Mouse (Mus musculus) neural tube, embryonic 14.5 days (tissue): ENCODE results near the gene Spg21. TPM values are rescaled to one million over a fixed set of nuclear protein-coding genes. Genes with fewer than 3 reads are reported as not detected.

Source experiments
- ATAC-seq: fragments of 200-750 bp; cut with Nextera tagmentation; 2 replicates; pipeline ENCODE4 v1.8.0; 2017; ENCODE audit warnings: low read depth, mild to moderate bottlenecking, moderate TSS enrichment, moderate library complexity
- H3K27ac ChIP-seq: fragments of 300-500 bp; sonication (generic); 2 replicates; pipeline ENCODE4 v1.5.1; 2014; ENCODE audit warnings: low read depth, mild to moderate bottlenecking, control low read depth, low read length, moderate library complexity, mixed read lengths
- H3K27me3 ChIP-seq: fragments of 300-500 bp; sonication (generic); 2 replicates; pipeline ENCODE4 v1.6.1; 2014; ENCODE audit warnings: low read length; ENCODE audit not compliant: control insufficient read depth, insufficient read depth
- H3K36me3 ChIP-seq: fragments of 300-500 bp; sonication (generic); 2 replicates; pipeline ENCODE4 v1.6.1; 2014; ENCODE audit warnings: low read length, mixed read lengths; ENCODE audit not compliant: control insufficient read depth, insufficient read depth
- H3K4me1 ChIP-seq: fragments of 300-500 bp; sonication (generic); 2 replicates; pipeline ENCODE4 v1.6.1; 2014; ENCODE audit warnings: low read length; ENCODE audit not compliant: control insufficient read depth, insufficient read depth
- H3K4me2 ChIP-seq: fragments of 300-500 bp; sonication (generic); 2 replicates; pipeline ENCODE4 v1.6.1; 2014; ENCODE audit warnings: mild to moderate bottlenecking, low read depth, low read length, control low read depth
- H3K4me3 ChIP-seq: fragments of 300-500 bp; sonication (generic); 2 replicates; pipeline ENCODE4 v1.5.1; 2014; ENCODE audit warnings: low read depth, low read length, control low read depth, mixed read lengths
- H3K9ac ChIP-seq: fragments of 300-500 bp; sonication (generic); replicated peaks from 2 replicates; pipeline ENCODE4 v1.6.1; 2014; ENCODE audit warnings: low read depth, mild to moderate bottlenecking, control low read depth, low read length, mixed read lengths
- H3K9me3 ChIP-seq: fragments of 300-500 bp; sonication (generic); 2 replicates; pipeline ENCODE4 v1.6.1; 2016; ENCODE audit warnings: low read length; ENCODE audit not compliant: control insufficient read depth
- WGBS: fragments of 180-500 bp; shearing (Covaris S2); extraction: QIAGEN DNeasy Blood & Tissue Kit; methylation state at CpG from one replicate; pipeline ENCODE4 v1.1.7; 2014; 5-methylcytosine and 5-hydroxymethylcytosine counted together
- polyA plus RNA-seq: library from polyadenylated mRNA; unstranded; fragments of >200 nt; fragmentation: Nextera tagmentation; extraction: Ambion mirVana; gene quantifications from 2 replicates; pipeline ENCODE4 v1.2.1, GENCODE M21; 2014

The Spg21 gene
- polyA plus RNA-seq, 1 experiment from 2014 or later, result 131 TPM

GRCm38 (mm10) chr9:65523611-65524364 lies 63.0 kb downstream of the Spg21 start:
- Histone ChIP-seq H3K4me3 (no peak overlapping the region), H3K9me3 (no peaks in the 10 kb centered on the region), H3K27me3 (no peaks in the 10 kb centered on the region), H3K4me2 (no peak overlapping the region), H3K4me1 (no peaks in the 10 kb centered on the region), H3K27ac (no peak overlapping the region), H3K36me3 (no peaks in the 10 kb centered on the region), H3K9ac (no peak overlapping the region)
- ATAC-seq, result peak; percentile 84
- 23% methylated on average over 14 of the region's 14 CpGs for WGBS

- 83% methylated on average over 10 of the region's 10 CpGs for WGBS
- H3K27me3 ChIP-seq, result no peaks in the 10 kb centered on the region
- H3K9ac ChIP-seq, result no peak overlapping the region
- no peaks in the 10 kb centered on the region for H3K9me3 ChIP-seq
- ATAC-seq, result no peak
- H3K4me3 ChIP-seq, result no peak overlapping the region
- H3K4me2 ChIP-seq, result no peak overlapping the region
- no peaks in the 10 kb centered on the region for H3K36me3 ChIP-seq
- H3K27ac ChIP-seq, result no peak overlapping the region
- H3K4me1 ChIP-seq, result no peaks in the 10 kb centered on the region
Measured at GRCm38 (mm10) chr9:65525445-65526195, 64.9 kb downstream of the Spg21 start.

- Histone ChIP-seq H3K9ac (no peak overlapping the region), H3K4me2 (no peak overlapping the region)
Measured at GRCm38 (mm10) chr9:65528417-65529038, 67.8 kb downstream of the Spg21 start.

GRCm38 (mm10) chr9:65529659-65530058 lies 68.9 kb downstream of the Spg21 start:
- ATAC-seq, result no peak
- no peak overlapping the region for H3K9ac ChIP-seq
- no peaks in the 10 kb centered on the region for H3K9me3 ChIP-seq
- no peaks in the 10 kb centered on the region for H3K27me3 ChIP-seq
- no peaks in the 10 kb centered on the region for H3K36me3 ChIP-seq
- no peak overlapping the region for H3K27ac ChIP-seq
- no peaks in the 10 kb centered on the region for H3K4me1 ChIP-seq
- H3K4me3 ChIP-seq, result no peak overlapping the region
- H3K4me2 ChIP-seq, result no peak overlapping the region
- WGBS, result 56% methylated on average over 8 of the region's 8 CpGs

More at GRCm38 (mm10) chr9:65528417-65529038, 67.8 kb downstream of the Spg21 start:
- 83% methylated on average over 6 of the region's 6 CpGs for WGBS
- Histone ChIP-seq H3K9me3 (no peaks in the 10 kb centered on the region), H3K27ac (no peak overlapping the region), H3K36me3 (no peaks in the 10 kb centered on the region), H3K4me1 (no peaks in the 10 kb centered on the region), H3K4me3 (no peak overlapping the region), H3K27me3 (no peaks in the 10 kb centered on the region)
- ATAC-seq, result no peak

GRCm38 (mm10) chr9:65531283-65531682 lies 70.5 kb downstream of the Spg21 start:
- no peak overlapping the region for H3K4me2 ChIP-seq
- no peak overlapping the region for H3K9ac ChIP-seq
- no peak overlapping the region for H3K4me3 ChIP-seq
- H3K4me1 ChIP-seq, result no peaks in the 10 kb centered on the region
- 90% methylated on average over 5 of the region's 5 CpGs for WGBS
- no peaks in the 10 kb centered on the region for H3K27me3 ChIP-seq
- ATAC-seq, result no peak
- no peak overlapping the region for H3K27ac ChIP-seq
- no peaks in the 10 kb centered on the region for H3K36me3 ChIP-seq
- no peaks in the 10 kb centered on the region for H3K9me3 ChIP-seq

GRCm38 (mm10) chr9:65532986-65533385 lies 72.2 kb downstream of the Spg21 start:
- Histone ChIP-seq H3K4me2 (no peak overlapping the region), H3K9ac (no peak overlapping the region), H3K4me3 (no peak overlapping the region), H3K4me1 (no peaks in the 10 kb centered on the region), H3K27me3 (no peaks in the 10 kb centered on the region), H3K36me3 (no peaks in the 10 kb centered on the region), H3K27ac (no peak overlapping the region), H3K9me3 (no peaks in the 10 kb centered on the region)
- no peak for ATAC-seq
- WGBS, result 68% methylated on average over 8 of the region's 8 CpGs

- Histone ChIP-seq H3K27ac (no peak overlapping the region), H3K9me3 (no peaks in the 10 kb centered on the region), H3K4me3 (no peak overlapping the region), H3K4me1 (no peaks in the 10 kb centered on the region), H3K4me2 (no peak overlapping the region), H3K9ac (no peak overlapping the region), H3K27me3 (no peaks in the 10 kb centered on the region), H3K36me3 (no peaks in the 10 kb centered on the region)
- WGBS, result 95% methylated on average over 3 of the region's 3 CpGs
- no peak for ATAC-seq
Measured at GRCm38 (mm10) chr9:65534111-65534510, 73.4 kb downstream of the Spg21 start.

- no peaks in the 10 kb centered on the region for H3K9me3 ChIP-seq
- no peaks in the 10 kb centered on the region for H3K36me3 ChIP-seq
- no peaks in the 10 kb centered on the region for H3K4me1 ChIP-seq
Measured at GRCm38 (mm10) chr9:65535191-65535722, 74.5 kb downstream of the Spg21 start.

More at GRCm38 (mm10) chr9:65535191-65535722, 74.5 kb downstream of the Spg21 start:
- 71% methylated on average over 3 of the region's 3 CpGs for WGBS
- H3K27ac ChIP-seq, result no peak overlapping the region
- H3K4me2 ChIP-seq, result no peak overlapping the region
- H3K9ac ChIP-seq, result no peak overlapping the region
- H3K27me3 ChIP-seq, result no peaks in the 10 kb centered on the region
- ATAC-seq, result no peak
- H3K4me3 ChIP-seq, result no peak overlapping the region
